Mouse (Mus musculus): ENCODE data around the gene Olfr623. TPM values are rescaled to one million over a fixed set of nuclear protein-coding genes. Genes with fewer than 3 reads are reported as not detected.

Gene Olfr623
- polyA plus RNA-seq (2012; rRNA removed), result not detected in 2 replicates

- no peak for DNase-seq (ENCODE audit: low read depth)
Observed at GRCm38 (mm10) chr7:103663598-103663997, at the start of gene Olfr623. Gene Olfr623 (minus strand): TSS chr7:103663698.

DNA sequence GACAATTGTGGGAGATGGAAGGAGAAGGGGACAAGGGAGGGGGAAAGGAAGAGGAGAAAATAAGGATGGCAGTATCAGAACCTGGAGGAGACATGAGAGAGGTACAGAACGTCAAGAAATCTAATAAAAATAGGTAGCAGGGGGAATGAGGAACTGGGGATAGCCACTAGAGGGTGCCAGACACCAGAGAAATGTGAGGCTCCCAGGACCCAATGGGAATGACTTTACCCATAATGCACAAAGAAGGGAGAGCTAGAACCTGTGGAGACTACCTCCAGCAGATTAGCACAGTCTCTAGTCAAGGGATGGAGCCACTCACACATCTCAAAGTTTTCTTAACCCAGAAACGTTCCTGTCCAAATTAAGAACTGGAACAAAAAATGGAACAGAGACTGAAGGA is 48.5 kb upstream of the Olfr623 start:
- DNase-seq (ENCODE audit: low read depth), result no peak

DNA sequence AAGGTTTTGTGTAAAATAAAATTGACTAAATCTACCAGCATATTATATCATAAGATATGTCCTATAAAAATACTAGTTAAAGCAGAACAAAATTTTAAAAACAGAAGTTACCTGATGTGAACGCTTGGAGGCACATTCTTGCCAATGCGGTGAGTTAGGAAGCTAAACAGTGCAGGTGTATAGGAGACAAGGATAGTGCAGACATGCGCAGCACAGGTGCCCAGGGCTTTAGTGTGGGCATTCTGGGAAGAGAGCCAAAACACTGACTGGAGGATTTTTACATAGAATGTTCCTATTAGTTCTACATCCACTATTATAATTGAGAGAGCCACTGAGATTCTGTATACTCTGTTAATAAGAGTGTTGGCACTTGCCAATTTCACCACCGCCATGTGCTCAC is 36.0 kb upstream of the Olfr623 start:
- DNase-seq (ENCODE audit: low read depth), result no peak

- DNase-seq (ENCODE audit: low read depth), result no peak
Observed at GRCm38 (mm10) chr7:103682420-103682819, 18.9 kb upstream of the Olfr623 start, which contains the start of gene Olfr625-ps1. Gene Olfr625-ps1 (plus strand): TSS chr7:103682720.

GRCm38 (mm10) chr7:103671091-103671490 is 7.6 kb upstream of the Olfr623 start, which contains the start of gene Olfr624:
Gene Olfr624 (minus strand): TSS chr7:103671191.
- no peak for DNase-seq (ENCODE audit: low read depth)

- no peak for DNase-seq (ENCODE audit: low read depth)
Observed at GRCm38 (mm10) chr7:103644070-103644469, 19.4 kb downstream of the Olfr623 start.

GRCm38 (mm10) chr7:103642602-103643001 is 20.9 kb downstream of the Olfr623 start, which contains the start of gene Olfr622:
Gene Olfr622 (minus strand): TSS chr7:103642702.
- no peak for DNase-seq (ENCODE audit: low read depth)

GRCm38 (mm10) chr7:103636795-103637194 is 26.7 kb downstream of the Olfr623 start:
- DNase-seq (ENCODE audit: low read depth), result no peak

GRCm38 (mm10) chr7:103612434-103612833 is 51.1 kb downstream of the Olfr623 start, which contains the start of gene Olfr620:
Gene Olfr620 (minus strand): TSS chr7:103612534.
- no peak for DNase-seq (ENCODE audit: low read depth)

Other genes with a start within 250 kb of the Olfr623 start
- gene Usp17lc, start 248.6 kb downstream of the Olfr623 start, polyA plus RNA-seq (2012; rRNA removed), result not detected in 2 replicates
- gene Olfr605, start 218.3 kb downstream of the Olfr623 start, polyA plus RNA-seq (2012; rRNA removed), result not detected in 2 replicates
- gene Olfr606, start 214.7 kb downstream of the Olfr623 start, polyA plus RNA-seq (2012; rRNA removed), result not detected in 2 replicates
- gene Olfr607, start 199.5 kb downstream of the Olfr623 start, polyA plus RNA-seq (2012; rRNA removed), result not detected in 2 replicates
- gene Olfr608, start 193.8 kb downstream of the Olfr623 start, polyA plus RNA-seq (2012; rRNA removed), result not detected in 2 replicates
- not detected in 2 replicates for gene Olfr609, start 165.6 kb downstream of the Olfr623 start, polyA plus RNA-seq (2012; rRNA removed)
- gene Olfr610, start 151.6 kb downstream of the Olfr623 start, polyA plus RNA-seq (2012; rRNA removed), result not detected in 2 replicates
- not detected in 2 replicates for gene Olfr611, start 142.9 kb downstream of the Olfr623 start, polyA plus RNA-seq (2012; rRNA removed)
- gene Olfr612, start 121.0 kb downstream of the Olfr623 start, polyA plus RNA-seq (2012; rRNA removed), result not detected in 2 replicates
- gene Olfr613, start 115.6 kb downstream of the Olfr623 start, polyA plus RNA-seq (2012; rRNA removed), result not detected in 2 replicates
- not detected in 2 replicates for gene Olfr615, start 107.6 kb downstream of the Olfr623 start, polyA plus RNA-seq (2012; rRNA removed)
- gene Olfr616, start 94.6 kb downstream of the Olfr623 start, polyA plus RNA-seq (2012; rRNA removed), result not detected in 2 replicates
- not detected in 2 replicates for gene Olfr617, start 90.6 kb downstream of the Olfr623 start, polyA plus RNA-seq (2012; rRNA removed)
- not detected in 2 replicates for gene Olfr618, start 73.6 kb downstream of the Olfr623 start, polyA plus RNA-seq (2012; rRNA removed)
- gene Olfr619, start 63.1 kb downstream of the Olfr623 start, polyA plus RNA-seq (2012; rRNA removed), result not detected in 2 replicates
- not detected in 2 replicates for gene Olfr620, start 51.2 kb downstream of the Olfr623 start, polyA plus RNA-seq (2012; rRNA removed)
- not detected in 2 replicates for gene Olfr622, start 21.0 kb downstream of the Olfr623 start, polyA plus RNA-seq (2012; rRNA removed)
- gene Olfr624, start 7.5 kb upstream of the Olfr623 start, polyA plus RNA-seq (2012; rRNA removed), result not detected in 2 replicates
- gene Olfr625-ps1, start 19.0 kb upstream of the Olfr623 start, polyA plus RNA-seq (2012; rRNA removed), result not detected in 2 replicates
- not detected in 2 replicates for gene Olfr243, start 51.0 kb upstream of the Olfr623 start, polyA plus RNA-seq (2012; rRNA removed)
- not detected in 2 replicates for gene Olfr628, start 66.7 kb upstream of the Olfr623 start, polyA plus RNA-seq (2012; rRNA removed)
- not detected in 2 replicates for gene Olfr629, start 81.2 kb upstream of the Olfr623 start, polyA plus RNA-seq (2012; rRNA removed)
- gene Olfr630, start 93.6 kb upstream of the Olfr623 start, polyA plus RNA-seq (2012; rRNA removed), result not detected in 2 replicates
- not detected in 2 replicates for gene Olfr69, start 107.9 kb upstream of the Olfr623 start, polyA plus RNA-seq (2012; rRNA removed)
- not detected in 2 replicates for gene Olfr68, start 116.0 kb upstream of the Olfr623 start, polyA plus RNA-seq (2012; rRNA removed)
- gene Olfr67, start 128.1 kb upstream of the Olfr623 start, polyA plus RNA-seq (2012; rRNA removed), result not detected in 2 replicates
- 189 and 481 TPM in 2 replicates for gene Hbb-bt, start 150.3 kb upstream of the Olfr623 start, polyA plus RNA-seq (2012; rRNA removed)
- gene Hbb-bs, start 164.4 kb upstream of the Olfr623 start, polyA plus RNA-seq (2012; rRNA removed), result 2,031 and 4,766 TPM in 2 replicates
- gene Hbb-bh2, start 176.8 kb upstream of the Olfr623 start, polyA plus RNA-seq (2012; rRNA removed), result not detected in 2 replicates
- gene Hbb-bh1, start 179.5 kb upstream of the Olfr623 start, polyA plus RNA-seq (2012; rRNA removed), result not detected in 2 replicates
- not detected in 2 replicates for gene Hbb-y, start 189.5 kb upstream of the Olfr623 start, polyA plus RNA-seq (2012; rRNA removed)
- not detected in 2 replicates for gene Olfr66, start 222.6 kb upstream of the Olfr623 start, polyA plus RNA-seq (2012; rRNA removed)
- gene Olfr64, start 230.8 kb upstream of the Olfr623 start, polyA plus RNA-seq (2012; rRNA removed), result not detected in 2 replicates
- gene Olfr65, start 239.8 kb upstream of the Olfr623 start, polyA plus RNA-seq (2012; rRNA removed), result not detected in 2 replicates

Data from gonadal fat pad, adult 2 months (tissue).